Mouse (Mus musculus): ENCODE data around the gene Vps13c.

DNA sequence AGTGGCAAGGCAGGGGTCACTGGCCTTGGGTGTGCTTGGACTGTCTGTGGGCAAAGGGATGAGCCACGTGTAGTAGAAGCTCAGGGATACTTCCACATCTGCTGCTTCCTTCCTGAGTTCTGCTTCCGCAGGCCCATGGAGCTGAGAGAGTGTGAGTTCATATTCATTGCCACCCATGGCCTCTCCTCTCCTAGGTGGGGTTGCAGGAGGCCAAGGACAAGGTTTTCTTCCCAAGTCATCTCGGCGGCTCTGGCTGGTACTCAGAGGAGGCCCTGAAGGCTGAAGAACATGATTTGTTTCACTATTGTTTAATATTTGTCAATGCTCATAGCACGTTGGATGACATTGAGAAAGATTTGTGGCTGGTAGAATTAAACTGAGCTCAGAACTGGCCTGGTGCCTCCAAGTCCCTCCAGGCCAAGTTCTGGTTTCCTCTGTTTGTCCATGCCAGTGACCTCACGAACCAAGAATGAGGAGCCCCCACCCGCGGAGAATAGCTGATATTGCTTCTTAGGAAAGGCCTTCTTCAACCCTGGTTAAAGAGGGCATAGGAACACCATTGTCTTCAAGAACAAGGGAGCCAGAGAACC lies 180.7 kb downstream of the Vps13c start:
- no peak for TF ChIP-seq CTCF (IDR thresholded peaks at IDR 0.05; ENCODE audit: extremely low read depth, insufficient read depth, insufficient read length, insufficient replicate concordance)
- no peak for TF ChIP-seq POLR2A (IDR thresholded peaks at IDR 0.05; ENCODE audit: low read depth, low read length)
